Mouse (Mus musculus): ENCODE data around the gene Olfm3. TPM values are rescaled to one million over a fixed set of nuclear protein-coding genes. Genes with fewer than 3 reads are reported as not detected.
A peak's percentile ranks its signal among the peaks of the same experiment; 100 is the strongest.

The Olfm3 gene
- 0.10 and 0.13 TPM in 2 replicates for polyA plus RNA-seq (2015; fragmentation: Nextera tagmentation; extraction: Ambion mirVana)

GRCm38 (mm10) chr3:114903924-114904438 is at the start of gene Olfm3:
Gene Olfm3 (plus strand): TSS chr3:114904078.
- DNase-seq (ENCODE audit: low spot score) = peak; percentile 14

DNA sequence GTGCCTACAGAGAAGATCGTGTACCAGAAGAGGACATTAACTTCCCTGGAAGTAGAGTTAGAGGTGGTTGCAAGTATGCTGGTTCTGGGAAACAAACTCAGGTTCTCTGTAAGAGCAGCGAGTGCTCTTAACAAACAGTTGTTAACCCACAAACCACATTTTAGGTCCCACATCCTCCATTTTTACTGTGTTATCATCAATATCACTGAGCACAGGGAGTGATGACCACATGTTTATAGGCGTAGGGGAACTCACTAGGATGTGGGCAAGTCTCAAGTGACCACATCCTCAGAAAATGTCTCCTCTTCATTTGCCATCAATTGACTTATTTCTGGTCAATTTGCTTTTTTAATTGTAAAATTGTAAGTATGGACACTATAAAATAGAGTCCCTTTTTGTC is 14.1 kb upstream of the Olfm3 start:
- peak; percentile 35 for DNase-seq (ENCODE audit: low spot score)

GRCm38 (mm10) chr3:114904633-114905423 is 950 bp downstream of the Olfm3 start:
- DNase-seq (ENCODE audit: low spot score) = no peak

DNA sequence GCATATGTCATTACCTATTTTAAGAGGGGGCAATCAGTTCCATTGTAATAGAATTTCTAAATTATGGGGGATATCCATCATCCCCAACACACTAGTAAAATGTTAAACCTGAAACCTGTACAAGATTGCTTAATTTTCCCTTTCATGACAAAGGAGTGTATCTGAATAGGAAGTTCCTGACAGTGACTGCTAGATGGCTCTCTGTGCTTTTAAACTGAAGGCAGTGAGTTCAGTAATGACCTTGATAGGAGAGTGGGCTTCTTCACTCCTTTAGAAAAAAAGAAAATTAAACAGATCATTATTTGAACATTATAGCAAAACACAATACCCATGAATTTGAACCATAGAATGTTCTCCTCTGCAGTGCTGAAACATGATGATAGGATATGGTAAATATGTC is 3.7 kb downstream of the Olfm3 start:
- DNase-seq (ENCODE audit: low spot score) = no peak

GRCm38 (mm10) chr3:114908846-114909245 is 5.0 kb downstream of the Olfm3 start:
- no peak for DNase-seq (ENCODE audit: low spot score)

GRCm38 (mm10) chr3:114920102-114920501 is 16.2 kb downstream of the Olfm3 start:
- no peak for DNase-seq (ENCODE audit: low spot score)

DNA sequence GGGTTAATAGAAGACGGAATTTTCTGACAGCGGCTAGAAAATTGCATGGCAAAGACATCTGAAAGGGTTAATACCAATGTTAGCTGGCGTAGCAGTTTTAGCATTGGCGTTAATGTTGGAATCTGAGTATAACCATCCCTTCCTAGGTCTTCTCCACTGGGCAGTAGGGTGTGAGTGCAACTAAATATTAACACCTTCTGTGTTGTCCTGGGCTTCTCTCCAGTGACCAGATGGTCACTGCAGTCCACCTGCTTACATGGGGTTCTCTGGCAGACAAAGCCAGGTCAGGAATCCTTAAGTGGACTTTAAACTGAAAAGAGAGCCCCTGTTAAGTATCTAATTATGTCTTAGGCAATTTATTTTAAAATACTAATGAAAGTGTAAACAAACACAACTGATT is 25.7 kb downstream of the Olfm3 start:
- no peak for DNase-seq (ENCODE audit: low spot score)

- DNase-seq (ENCODE audit: low spot score) = no peak
Measured at GRCm38 (mm10) chr3:114930336-114930735, 26.5 kb downstream of the Olfm3 start.

- no peak for DNase-seq (ENCODE audit: low spot score)
Measured at GRCm38 (mm10) chr3:114930796-114931195, 26.9 kb downstream of the Olfm3 start.

GRCm38 (mm10) chr3:114932881-114933280 is 29.0 kb downstream of the Olfm3 start:
- DNase-seq (ENCODE audit: low spot score) = no peak

DNA sequence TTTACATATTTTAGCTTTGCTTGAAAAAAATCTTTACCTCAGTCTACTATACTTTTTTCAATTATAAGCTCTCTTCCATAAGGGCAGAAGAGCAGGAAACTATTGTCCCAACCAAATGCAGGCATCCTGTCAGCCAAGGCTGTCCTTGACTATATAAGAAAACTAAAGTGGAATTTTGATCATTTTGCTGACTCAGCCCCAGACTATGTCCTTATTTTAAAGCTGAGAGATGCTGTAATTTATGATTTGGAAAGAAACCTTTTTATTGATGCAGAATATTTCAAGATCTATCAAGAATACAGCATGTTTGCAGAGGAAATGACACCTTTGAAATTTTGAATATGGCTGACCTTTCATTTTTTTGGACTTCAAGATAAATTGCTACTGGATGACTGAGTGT is 51.0 kb downstream of the Olfm3 start:
- DNase-seq (ENCODE audit: low spot score) = no peak

DNA sequence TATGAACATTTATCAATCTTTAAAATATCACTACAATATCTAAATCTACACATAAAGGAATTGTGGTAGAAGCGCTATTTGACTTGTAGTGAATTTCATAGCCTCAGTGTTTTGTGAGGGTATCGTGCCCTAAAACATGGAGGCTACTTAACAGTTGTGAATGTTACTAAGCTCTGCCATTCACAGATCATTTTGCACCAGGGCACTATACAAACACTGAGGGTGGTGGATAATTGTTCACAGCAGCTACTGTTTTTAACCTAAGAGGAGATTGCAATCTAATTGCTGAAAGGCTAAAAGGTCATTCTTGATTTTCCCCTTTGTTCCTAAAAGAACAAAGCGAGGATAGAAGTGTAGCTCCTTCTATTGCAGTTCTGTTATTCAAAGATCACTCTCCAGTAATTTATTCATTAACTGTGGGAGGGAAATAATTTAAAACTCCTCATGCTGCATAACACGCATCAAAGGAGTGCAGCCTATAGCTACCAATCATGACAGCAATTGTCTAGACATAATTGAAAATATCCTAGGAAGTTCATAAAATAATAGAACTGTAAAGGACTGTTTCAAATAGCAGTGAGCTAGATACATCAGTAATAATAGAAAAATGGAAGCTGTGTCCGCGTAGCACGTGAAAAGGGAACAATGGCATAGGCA is 55.6 kb downstream of the Olfm3 start:
- no peak for DNase-seq (ENCODE audit: low spot score)

DNA sequence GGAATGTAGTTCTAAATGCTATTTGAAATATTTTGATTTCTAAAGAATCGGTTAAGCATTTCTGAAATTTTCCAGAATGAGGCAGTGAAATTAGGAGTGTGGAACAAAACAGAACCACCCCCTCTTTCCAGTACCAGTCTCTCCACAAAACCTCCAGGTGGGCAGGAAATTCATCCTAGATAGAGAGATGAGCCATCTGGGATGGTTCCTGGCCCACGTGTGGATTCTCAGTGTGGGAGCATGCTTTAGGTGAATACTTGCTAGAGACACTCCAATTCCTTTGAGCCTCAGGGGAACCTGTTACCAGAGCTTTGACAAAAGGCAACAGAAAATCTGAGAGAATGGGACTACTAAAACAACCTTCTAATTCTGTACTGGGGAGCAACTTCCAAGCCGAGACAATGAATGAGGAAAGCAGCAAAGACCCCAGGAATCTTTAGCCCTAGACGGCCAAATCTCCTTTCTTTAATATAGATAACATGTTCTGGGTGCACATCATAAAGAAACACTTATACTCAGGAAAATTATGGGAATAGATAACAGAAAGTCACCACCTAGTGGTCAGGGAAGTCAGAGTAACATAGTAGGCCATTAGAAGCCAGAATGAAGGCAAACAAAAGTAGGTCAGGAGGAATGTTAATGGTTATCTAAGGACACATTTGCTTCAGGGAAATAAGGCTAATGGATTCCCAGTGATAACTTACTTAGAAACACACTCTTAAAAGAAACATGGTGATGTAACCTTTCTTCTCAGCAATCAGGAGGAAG is 58.6 kb downstream of the Olfm3 start:
- no peak for DNase-seq (ENCODE audit: low spot score)

DNA sequence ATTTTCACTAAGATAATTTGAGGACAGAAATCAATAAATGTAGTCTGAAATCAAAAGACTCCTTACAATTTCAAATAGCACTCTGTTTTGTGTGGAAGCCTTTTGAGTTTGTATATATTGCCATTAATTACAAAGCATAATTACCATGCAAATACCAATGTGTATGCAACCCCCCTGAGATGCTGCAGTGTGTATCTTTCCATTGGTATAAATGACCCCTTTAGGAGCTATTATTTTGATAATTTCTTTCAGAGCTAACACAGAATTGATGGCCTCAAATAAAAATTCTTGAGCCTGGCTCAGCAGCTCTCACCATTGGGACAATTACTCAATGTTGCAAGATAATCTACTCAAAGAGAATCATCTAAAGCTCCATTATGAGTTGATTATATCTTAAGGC is 67.3 kb downstream of the Olfm3 start:
- DNase-seq (ENCODE audit: low spot score) = no peak

GRCm38 (mm10) chr3:114972522-114972921 is 68.6 kb downstream of the Olfm3 start:
- DNase-seq (ENCODE audit: low spot score) = no peak

GRCm38 (mm10) chr3:114990828-114991227 is 87.0 kb downstream of the Olfm3 start:
- no peak for DNase-seq (ENCODE audit: low spot score)

DNA sequence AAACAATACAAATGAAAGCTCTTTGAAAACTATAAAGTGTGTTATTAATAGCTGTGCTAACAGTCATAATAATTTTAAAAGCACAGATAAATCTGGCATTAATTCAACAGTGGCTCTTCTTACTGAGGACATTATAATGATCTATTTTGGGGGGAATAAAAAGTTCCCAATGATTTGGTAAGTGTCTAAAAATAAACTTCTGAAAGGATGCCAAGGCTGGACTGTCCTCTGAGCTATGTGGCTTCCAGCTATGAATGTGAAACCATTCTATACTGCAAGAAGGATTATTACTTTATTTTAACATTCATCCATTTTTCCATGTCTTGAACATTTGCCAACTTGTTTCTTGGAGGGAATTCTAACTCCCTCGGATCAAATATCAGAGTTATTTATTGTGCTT is 92.1 kb downstream of the Olfm3 start:
- DNase-seq (ENCODE audit: low spot score) = no peak

GRCm38 (mm10) chr3:115027560-115027959 is 123.7 kb downstream of the Olfm3 start:
- DNase-seq (ENCODE audit: low spot score) = no peak

- DNase-seq (ENCODE audit: low spot score) = no peak
Measured at GRCm38 (mm10) chr3:115028046-115028445, 124.2 kb downstream of the Olfm3 start.

- DNase-seq (ENCODE audit: low spot score) = no peak
Measured at GRCm38 (mm10) chr3:115028611-115029010, 124.7 kb downstream of the Olfm3 start.

GRCm38 (mm10) chr3:115049060-115049459 is 145.2 kb downstream of the Olfm3 start:
- DNase-seq (ENCODE audit: low spot score) = no peak

DNA sequence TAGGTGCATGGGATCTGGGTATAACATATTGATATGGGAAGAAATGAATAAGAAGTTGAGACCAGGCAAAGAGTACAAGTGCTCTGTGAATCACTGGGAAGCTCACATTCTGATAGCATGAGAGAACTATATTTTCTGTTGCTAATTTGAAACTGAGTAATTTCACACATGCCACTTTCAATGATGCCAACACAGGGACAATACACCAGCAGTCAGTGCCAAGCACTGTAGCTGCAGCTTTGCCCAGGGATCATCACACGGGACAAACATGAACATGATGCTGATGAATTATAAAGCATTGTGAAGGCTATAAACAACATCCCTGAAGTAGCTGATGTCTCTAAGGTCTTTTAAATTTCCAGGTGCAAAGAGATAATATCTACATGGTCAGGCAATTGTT is 161.0 kb downstream of the Olfm3 start:
- DNase-seq (ENCODE audit: low spot score) = no peak
